Mouse (Mus musculus) limb, embryonic 12.5 days (tissue): Measurements from ENCODE around the gene Etl4. TPM values are rescaled to one million over a fixed set of nuclear protein-coding genes. Genes with fewer than 3 reads are reported as not detected.
"Not testable (repeated sequence)": the region's sequence is repeated elsewhere in the genome, so short reads cannot be mapped to it uniquely, and the experiment has no call there.

Experiments
- ATAC-seq: fragments of 200-750 bp; cut with Nextera tagmentation; 2 replicates; pipeline ENCODE4 v1.8.0; 2017; ENCODE audit warnings: low read depth, moderate TSS enrichment; ENCODE audit not compliant: insufficient number of reproducible peaks, insufficient read depth, low FRiP score, low TSS enrichment
- H3K27ac ChIP-seq: fragments of 300-500 bp; sonication (generic); 2 replicates; pipeline ENCODE4 v1.5.1; 2016; ENCODE audit warnings: mild to moderate bottlenecking, moderate library complexity
- H3K27me3 ChIP-seq: fragments of 300-500 bp; sonication (generic); 2 replicates; pipeline ENCODE4 v1.6.1; 2016; ENCODE audit warnings: mild to moderate bottlenecking, moderate library complexity
- H3K36me3 ChIP-seq: fragments of 300-500 bp; sonication (generic); 2 replicates; pipeline ENCODE4 v1.6.1; 2016; ENCODE audit warnings: mild to moderate bottlenecking, moderate library complexity
- H3K4me1 ChIP-seq: fragments of 300-500 bp; sonication (generic); replicated peaks from 2 replicates; pipeline ENCODE4 v1.6.1; 2016
- H3K4me2 ChIP-seq: fragments of 300-500 bp; sonication (generic); 2 replicates; pipeline ENCODE4 v1.6.1; 2016; ENCODE audit warnings: mild to moderate bottlenecking, moderate library complexity
- H3K4me3 ChIP-seq: fragments of 300-500 bp; sonication (generic); replicated peaks from 2 replicates; pipeline ENCODE4 v1.5.1; 2016; ENCODE audit warnings: mild to moderate bottlenecking
- H3K9ac ChIP-seq: fragments of 300-500 bp; sonication (generic); replicated peaks from 2 replicates; pipeline ENCODE4 v1.6.1; 2016; ENCODE audit warnings: mild to moderate bottlenecking, moderate library complexity
- H3K9me3 ChIP-seq: fragments of 300-500 bp; sonication (generic); 2 replicates; pipeline ENCODE4 v1.6.1; 2016; ENCODE audit warnings: mild to moderate bottlenecking, moderate library complexity
- WGBS: fragments of 180-500 bp; shearing (Covaris S2); methylation state at CpG from one replicate; pipeline ENCODE4 v1.1.7; 2016; 5-methylcytosine and 5-hydroxymethylcytosine counted together
- polyA plus RNA-seq: library from polyadenylated mRNA; unstranded; fragments of >200 nt; fragmentation: Nextera tagmentation; extraction: Ambion mirVana; gene quantifications from 2 replicates; pipeline ENCODE4 v1.2.1, GENCODE M21; 2016

The Etl4 gene
- polyA plus RNA-seq, 1 experiment from 2014 or later, result 15.1 TPM

GRCm38 (mm10) chr2:20167566-20167965, 258.0 kb downstream of the Etl4 start:
- no peak overlapping the region for H3K4me3 ChIP-seq
- no peaks in the 10 kb centered on the region for H3K4me1 ChIP-seq
- H3K4me2 ChIP-seq, result no peak overlapping the region
- no peak for ATAC-seq
- 85% methylated on average over 5 of the region's 5 CpGs for WGBS
- H3K27ac ChIP-seq, result no peak overlapping the region
- H3K9me3 ChIP-seq, result no peaks in the 10 kb centered on the region
- H3K9ac ChIP-seq, result no peak overlapping the region
- no peaks in the 10 kb centered on the region for H3K27me3 ChIP-seq
- H3K36me3 ChIP-seq, result no peaks in the 10 kb centered on the region

- Histone ChIP-seq H3K4me2 (no peak overlapping the region), H3K9me3 (no peaks in the 10 kb centered on the region), H3K9ac (no peak overlapping the region), H3K27ac (no peak overlapping the region), H3K36me3 (no peaks in the 10 kb centered on the region), H3K27me3 (no peaks in the 10 kb centered on the region), H3K4me1 (no peaks in the 10 kb centered on the region), H3K4me3 (no peak overlapping the region)
- no peak for ATAC-seq
- 86% methylated on average over 4 of the region's 4 CpGs for WGBS
Measured at GRCm38 (mm10) chr2:20168156-20168555, 258.6 kb downstream of the Etl4 start.

GRCm38 (mm10) chr2:20176456-20177184, 267.0 kb downstream of the Etl4 start:
- H3K36me3 ChIP-seq, H3K4me2 ChIP-seq, ATAC-seq, H3K9ac ChIP-seq, H3K27me3 ChIP-seq, H3K4me1 ChIP-seq, H3K27ac ChIP-seq, H3K9me3 ChIP-seq, H3K4me3 ChIP-seq: not testable (repeated sequence)
- 82% methylated on average over 6 of the region's 6 CpGs for WGBS

GRCm38 (mm10) chr2:20177236-20177635, 267.7 kb downstream of the Etl4 start:
- H3K9ac ChIP-seq, H3K36me3 ChIP-seq, H3K27me3 ChIP-seq, H3K27ac ChIP-seq, ATAC-seq, H3K4me2 ChIP-seq, H3K4me3 ChIP-seq, H3K9me3 ChIP-seq, H3K4me1 ChIP-seq: not testable (repeated sequence)
- WGBS, result 92% methylated on average over 3 of the region's 3 CpGs

GRCm38 (mm10) chr2:20180561-20180960, 271.0 kb downstream of the Etl4 start:
- H3K4me2 ChIP-seq, H3K9me3 ChIP-seq, H3K27ac ChIP-seq, H3K27me3 ChIP-seq, H3K4me1 ChIP-seq, ATAC-seq, H3K4me3 ChIP-seq, H3K36me3 ChIP-seq, H3K9ac ChIP-seq: not testable (repeated sequence)
- 92% methylated on average over 5 of the region's 5 CpGs for whole genome bisulfite sequencing

GRCm38 (mm10) chr2:20187223-20187622, 277.6 kb downstream of the Etl4 start:
- not testable (repeated sequence) for H3K36me3 ChIP-seq, H3K9me3 ChIP-seq, H3K4me3 ChIP-seq, H3K27ac ChIP-seq, H3K27me3 ChIP-seq, ATAC-seq, H3K4me2 ChIP-seq, H3K9ac ChIP-seq, H3K4me1 ChIP-seq
- 90% methylated on average over 7 of the region's 7 CpGs for WGBS

- H3K36me3 ChIP-seq, result no peaks in the 10 kb centered on the region
- H3K4me2 ChIP-seq, result no peak overlapping the region
- no peaks in the 10 kb centered on the region for H3K27me3 ChIP-seq
- H3K4me1 ChIP-seq, result no peaks in the 10 kb centered on the region
- no peak overlapping the region for H3K4me3 ChIP-seq
- ATAC-seq, result no peak
- 87% methylated on average over 7 of the region's 7 CpGs for WGBS
- no peak overlapping the region for H3K27ac ChIP-seq
- no peaks in the 10 kb centered on the region for H3K9me3 ChIP-seq
- no peak overlapping the region for H3K9ac ChIP-seq
Measured at GRCm38 (mm10) chr2:20203011-20203410, 293.4 kb downstream of the Etl4 start.

GRCm38 (mm10) chr2:20206647-20207046, 297.1 kb downstream of the Etl4 start:
- WGBS, result 65% methylated on average over 1 of the region's 1 CpGs
- ATAC-seq, result no peak
- H3K9ac ChIP-seq, result no peak overlapping the region
- no peaks in the 10 kb centered on the region for H3K9me3 ChIP-seq
- H3K4me3 ChIP-seq, result no peak overlapping the region
- H3K4me1 ChIP-seq, result no peaks in the 10 kb centered on the region
- no peak overlapping the region for H3K4me2 ChIP-seq
- no peaks in the 10 kb centered on the region for H3K27me3 ChIP-seq
- H3K36me3 ChIP-seq, result no peaks in the 10 kb centered on the region
- H3K27ac ChIP-seq, result no peak overlapping the region

- H3K4me3 ChIP-seq, result no peak overlapping the region
- no peak overlapping the region for H3K27ac ChIP-seq
- no peak for ATAC-seq
- no peak overlapping the region for H3K4me2 ChIP-seq
- H3K36me3 ChIP-seq, result no peaks in the 10 kb centered on the region
- H3K9me3 ChIP-seq, result no peaks in the 10 kb centered on the region
- H3K9ac ChIP-seq, result no peak overlapping the region
- H3K4me1 ChIP-seq, result no peaks in the 10 kb centered on the region
- no peaks in the 10 kb centered on the region for H3K27me3 ChIP-seq
- 75% methylated on average over 3 of the region's 3 CpGs for WGBS
Measured at GRCm38 (mm10) chr2:20208683-20209194, 299.2 kb downstream of the Etl4 start.

DNA sequence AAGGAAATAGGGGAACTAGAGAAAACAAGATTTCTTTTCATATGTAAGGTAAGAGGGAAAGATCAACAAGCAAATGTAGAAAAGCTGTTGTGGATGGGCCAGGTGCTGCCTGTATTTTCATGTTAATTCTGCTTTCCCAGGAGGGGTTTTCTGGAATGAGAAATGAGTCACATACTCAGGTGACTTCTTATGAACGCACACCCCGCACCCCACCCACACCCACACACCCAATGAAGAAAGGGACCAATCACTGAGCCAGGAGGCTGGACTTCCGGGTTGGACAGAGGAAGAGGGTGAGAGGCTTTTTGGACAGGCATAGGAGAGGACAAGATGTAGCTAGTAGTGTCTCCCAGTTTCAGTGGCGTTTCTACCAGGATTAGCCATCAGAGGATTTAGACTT, 299.8 kb downstream of the Etl4 start:
- Histone ChIP-seq H3K27me3 (no peaks in the 10 kb centered on the region), H3K27ac (no peak overlapping the region), H3K4me2 (no peak overlapping the region), H3K9ac (no peak overlapping the region), H3K36me3 (no peaks in the 10 kb centered on the region), H3K4me3 (no peak overlapping the region), H3K9me3 (no peaks in the 10 kb centered on the region), H3K4me1 (no peaks in the 10 kb centered on the region)
- 67% methylated on average over 4 of the region's 4 CpGs for WGBS
- no peak for ATAC-seq

GRCm38 (mm10) chr2:20216275-20216674, 306.7 kb downstream of the Etl4 start:
- H3K4me2 ChIP-seq, result no peak overlapping the region
- no peak for ATAC-seq
- no peak overlapping the region for H3K27ac ChIP-seq
- no peaks in the 10 kb centered on the region for H3K36me3 ChIP-seq
- H3K27me3 ChIP-seq, result no peaks in the 10 kb centered on the region
- no peaks in the 10 kb centered on the region for H3K9me3 ChIP-seq
- 92% methylated on average over 2 of the region's 2 CpGs for WGBS
- no peaks in the 10 kb centered on the region for H3K4me1 ChIP-seq
- H3K9ac ChIP-seq, result no peak overlapping the region
- H3K4me3 ChIP-seq, result no peak overlapping the region
